Mouse (Mus musculus) midbrain, embryonic 13.5 days (tissue): ENCODE results near the gene Gm26558. TPM values are rescaled to one million over a fixed set of nuclear protein-coding genes. Genes with fewer than 3 reads are reported as not detected.
A peak's percentile ranks its signal among the peaks of the same experiment; 100 is the strongest.

Experiments used
- ATAC-seq: fragments of 200-750 bp; cut with Nextera tagmentation; 2 replicates; pipeline ENCODE4 v1.8.0; 2017; ENCODE audit warnings: mild to moderate bottlenecking, moderate TSS enrichment, moderate library complexity
- H3K27ac ChIP-seq: fragments of 300-500 bp; sonication (generic); 2 replicates; pipeline ENCODE4 v1.5.1; 2015; ENCODE audit warnings: inconsistent platforms, mild to moderate bottlenecking, moderate library complexity
- H3K27me3 ChIP-seq: fragments of 300-500 bp; sonication (generic); 2 replicates; pipeline ENCODE4 v1.6.1; 2015; ENCODE audit warnings: mild to moderate bottlenecking, inconsistent platforms
- H3K36me3 ChIP-seq: fragments of 300-500 bp; sonication (generic); 2 replicates; pipeline ENCODE4 v1.6.1; 2015; ENCODE audit warnings: mild to moderate bottlenecking, inconsistent platforms
- H3K4me1 ChIP-seq: fragments of 300-500 bp; sonication (generic); replicated peaks from 2 replicates; pipeline ENCODE4 v1.6.1; 2015; ENCODE audit warnings: inconsistent platforms
- H3K4me2 ChIP-seq: fragments of 300-500 bp; sonication (generic); replicated peaks from 2 replicates; pipeline ENCODE4 v1.6.1; 2015; ENCODE audit warnings: moderate library complexity, mild to moderate bottlenecking, inconsistent platforms
- H3K4me3 ChIP-seq: fragments of 300-500 bp; sonication (generic); replicated peaks from 2 replicates; pipeline ENCODE4 v1.5.1; 2015; ENCODE audit warnings: mild to moderate bottlenecking, inconsistent platforms
- H3K9ac ChIP-seq: fragments of 300-500 bp; sonication (generic); replicated peaks from 2 replicates; pipeline ENCODE4 v1.6.1; 2015; ENCODE audit warnings: mild to moderate bottlenecking, inconsistent platforms
- H3K9me3 ChIP-seq: fragments of 300-500 bp; sonication (generic); 2 replicates; pipeline ENCODE4 v1.6.1; 2016; ENCODE audit warnings: mild to moderate bottlenecking, inconsistent platforms
- WGBS: fragments of 180-500 bp; shearing (Covaris S2); methylation state at CpG from one replicate; pipeline ENCODE4 v1.1.7; 2015; 5-methylcytosine and 5-hydroxymethylcytosine counted together
- polyA plus RNA-seq: library from polyadenylated mRNA; unstranded; fragments of >200 nt; fragmentation: Nextera tagmentation; extraction: Ambion mirVana; gene quantifications from 2 replicates; pipeline ENCODE4 v1.2.1, GENCODE M21; 2015

Gene Gm26558
- polyA plus RNA-seq, 1 experiment from 2014 or later = 3.4 TPM

- 80% methylated on average over 6 of the region's 6 CpGs for WGBS
- ATAC-seq = no peak
- Histone ChIP-seq H3K27me3 (no peaks in the 10 kb centered on the region), H3K9me3 (no peaks in the 10 kb centered on the region), H3K4me2 (no peak overlapping the region), H3K9ac (no peak overlapping the region), H3K36me3 (no peaks in the 10 kb centered on the region), H3K4me3 (no peak overlapping the region), H3K27ac (no peak overlapping the region), H3K4me1 (peaks cover 11% of the 10 kb centered on the region; the same call in 1 of the 2 replicates)
Observed at GRCm38 (mm10) chr2:70645266-70645780, 16.6 kb downstream of the Gm26558 start.

GRCm38 (mm10) chr2:70642971-70643565 is 18.8 kb downstream of the Gm26558 start:
- Histone ChIP-seq H3K9ac (peak overlapping the region; percentile 10; the same call in 1 of the 2 replicates), H3K36me3 (no peaks in the 10 kb centered on the region), H3K4me2 (no peak overlapping the region), H3K27ac (no peak overlapping the region), H3K9me3 (no peaks in the 10 kb centered on the region), H3K4me1 (peaks cover 11% of the 10 kb centered on the region; the same call in 1 of the 2 replicates), H3K4me3 (no peak overlapping the region), H3K27me3 (no peaks in the 10 kb centered on the region)
- WGBS = 56% methylated on average over 16 of the region's 16 CpGs
- ATAC-seq = no peak

GRCm38 (mm10) chr2:70640968-70641367 is 20.9 kb downstream of the Gm26558 start:
- Histone ChIP-seq H3K9me3 (no peaks in the 10 kb centered on the region), H3K4me1 (peaks cover 11% of the 10 kb centered on the region; the same call in 1 of the 2 replicates), H3K27me3 (no peaks in the 10 kb centered on the region), H3K9ac (no peak overlapping the region), H3K4me2 (no peak overlapping the region), H3K4me3 (no peak overlapping the region), H3K36me3 (no peaks in the 10 kb centered on the region), H3K27ac (no peak overlapping the region)
- ATAC-seq = no peak

- no peak overlapping the region for H3K4me3 ChIP-seq
- peaks cover 4% of the 10 kb centered on the region; the same call in 1 of the 2 replicates for H3K9me3 ChIP-seq
- no peaks in the 10 kb centered on the region for H3K27me3 ChIP-seq
- H3K4me2 ChIP-seq = no peak overlapping the region
- no peak for ATAC-seq
- no peaks in the 10 kb centered on the region for H3K36me3 ChIP-seq
- H3K4me1 ChIP-seq = peaks cover 4% of the 10 kb centered on the region
- H3K27ac ChIP-seq = no peak overlapping the region
- 87% methylated on average over 5 of the region's 5 CpGs for WGBS
- no peak overlapping the region for H3K9ac ChIP-seq
Observed at GRCm38 (mm10) chr2:70634028-70634690, 27.7 kb downstream of the Gm26558 start.

- H3K27ac ChIP-seq = no peak overlapping the region
- peaks cover 4% of the 10 kb centered on the region; the same call in 1 of the 2 replicates for H3K9me3 ChIP-seq
- no peak overlapping the region for H3K9ac ChIP-seq
- H3K4me1 ChIP-seq = peaks cover 5% of the 10 kb centered on the region
- H3K36me3 ChIP-seq = no peaks in the 10 kb centered on the region
- no peak overlapping the region for H3K4me3 ChIP-seq
- no peak overlapping the region for H3K4me2 ChIP-seq
- H3K27me3 ChIP-seq = no peaks in the 10 kb centered on the region
- ATAC-seq = no peak
- 82% methylated on average over 1 of the region's 1 CpGs for WGBS
Observed at GRCm38 (mm10) chr2:70632412-70632811, 29.5 kb downstream of the Gm26558 start.

- Histone ChIP-seq H3K36me3 (no peaks in the 10 kb centered on the region), H3K9ac (no peak overlapping the region), H3K4me2 (no peak overlapping the region), H3K4me3 (no peak overlapping the region), H3K27ac (no peak overlapping the region), H3K27me3 (no peaks in the 10 kb centered on the region), H3K4me1 (peaks cover 5% of the 10 kb centered on the region), H3K9me3 (peaks cover 4% of the 10 kb centered on the region; the same call in 1 of the 2 replicates)
- ATAC-seq = no peak
- 95% methylated on average over 1 of the region's 1 CpGs for WGBS
Observed at GRCm38 (mm10) chr2:70631321-70631720, 30.6 kb downstream of the Gm26558 start.

- WGBS = 78% methylated on average over 3 of the region's 3 CpGs
- ATAC-seq = no peak
- H3K4me3 ChIP-seq = peak overlapping the region; percentile 26; the same call in 1 of the 2 replicates
Observed at GRCm38 (mm10) chr2:70629921-70630320, 32.0 kb downstream of the Gm26558 start.

GRCm38 (mm10) chr2:70629339-70629761 is 32.6 kb downstream of the Gm26558 start:
- H3K27ac ChIP-seq = 0 out of 2 replicates have a peak overlapping the region, but pooled peaks have one; percentile 31
- ATAC-seq = peak; percentile 91
- no peaks in the 10 kb centered on the region for H3K36me3 ChIP-seq
- WGBS = 27% methylated on average over 10 of the region's 10 CpGs
- no peaks in the 10 kb centered on the region for H3K9me3 ChIP-seq
- 0 out of 2 replicates have a peak overlapping the region, but pooled peaks have one; percentile 1 for H3K9ac ChIP-seq
- peaks cover 5% of the 10 kb centered on the region for H3K4me1 ChIP-seq
- no peaks in the 10 kb centered on the region for H3K27me3 ChIP-seq
- H3K4me3 ChIP-seq = peak overlapping the region; percentile 26
- peak overlapping the region; percentile 42 for H3K4me2 ChIP-seq

More at GRCm38 (mm10) chr2:70629921-70630320, 32.0 kb downstream of the Gm26558 start:
- H3K4me2 ChIP-seq = peak overlapping the region; percentile 42
- no peaks in the 10 kb centered on the region for H3K27me3 ChIP-seq
- H3K27ac ChIP-seq = no peak overlapping the region
- no peak overlapping the region for H3K9ac ChIP-seq
- H3K9me3 ChIP-seq = no peaks in the 10 kb centered on the region
- H3K4me1 ChIP-seq = peaks cover 5% of the 10 kb centered on the region
- no peaks in the 10 kb centered on the region for H3K36me3 ChIP-seq

- Histone ChIP-seq H3K27me3 (no peaks in the 10 kb centered on the region), H3K4me1 (peaks cover 5% of the 10 kb centered on the region), H3K4me3 (no peak overlapping the region), H3K4me2 (no peak overlapping the region), H3K27ac (no peak overlapping the region), H3K9me3 (no peaks in the 10 kb centered on the region), H3K36me3 (no peaks in the 10 kb centered on the region), H3K9ac (no peak overlapping the region)
- no peak for ATAC-seq
- WGBS = 96% methylated on average over 12 of the region's 12 CpGs
Observed at GRCm38 (mm10) chr2:70628397-70628796, 33.5 kb downstream of the Gm26558 start.

- no peaks in the 10 kb centered on the region for H3K36me3 ChIP-seq
- H3K4me3 ChIP-seq = no peak overlapping the region
- no peak overlapping the region for H3K9ac ChIP-seq
- no peaks in the 10 kb centered on the region for H3K9me3 ChIP-seq
- no peak for ATAC-seq
- no peak overlapping the region for H3K4me2 ChIP-seq
- no peak overlapping the region for H3K27ac ChIP-seq
- H3K4me1 ChIP-seq = peaks cover 5% of the 10 kb centered on the region
- H3K27me3 ChIP-seq = no peaks in the 10 kb centered on the region
- 76% methylated on average over 7 of the region's 7 CpGs for WGBS
Observed at GRCm38 (mm10) chr2:70625761-70626160, 36.1 kb downstream of the Gm26558 start.

GRCm38 (mm10) chr2:70622244-70622643 is 39.7 kb downstream of the Gm26558 start:
- ATAC-seq = no peak
- no peak overlapping the region for H3K4me2 ChIP-seq
- no peaks in the 10 kb centered on the region for H3K27me3 ChIP-seq
- 0 out of 2 replicates have a peak, but pooled peaks cover 2% of the 10 kb centered on the region for H3K4me1 ChIP-seq
- H3K36me3 ChIP-seq = no peaks in the 10 kb centered on the region
- H3K9me3 ChIP-seq = no peaks in the 10 kb centered on the region
- H3K9ac ChIP-seq = no peak overlapping the region
- no peak overlapping the region for H3K4me3 ChIP-seq
- 76% methylated on average over 4 of the region's 4 CpGs for WGBS
- H3K27ac ChIP-seq = no peak overlapping the region

GRCm38 (mm10) chr2:70620225-70620624 is 41.7 kb downstream of the Gm26558 start:
- Histone ChIP-seq H3K9me3 (no peaks in the 10 kb centered on the region), H3K4me1 (0 out of 2 replicates have a peak, but pooled peaks cover 2% of the 10 kb centered on the region), H3K9ac (no peak overlapping the region), H3K27ac (no peak overlapping the region), H3K36me3 (no peaks in the 10 kb centered on the region), H3K4me3 (no peak overlapping the region), H3K4me2 (no peak overlapping the region), H3K27me3 (no peaks in the 10 kb centered on the region)
- peak; percentile 56; the same call in 1 of the 2 replicates for ATAC-seq
- WGBS = 15% methylated on average over 6 of the region's 6 CpGs
